9 mouse cellular contexts compared by ENCODE assay signal in genomic region chrX:164420518-164420917, GRCm38 (mm10). TPM values are rescaled to one million over a fixed set of nuclear protein-coding genes. Genes with fewer than 3 reads are reported as not detected.
DNase-seq lines count a peak whose midpoint lies in the region; ATAC-seq and TF ChIP-seq lines count a peak whose summit lies in the region.
"Had no signal": no experiment of that assay in that cellular context is flagged by ENCODE, and none has a peak within 500 bp of the region (broad histone marks: within the 10 kb centered on the region; RNA-seq: fewer than 3 reads in every experiment).

No protein-coding gene starts in this region.

- no peak overlapping the region for H3K27ac ChIP-seq in heart, embryonic 11.5 days (ENCODE audit: low read depth, low read length)
- H3K27ac ChIP-seq in forebrain, embryonic 15.5 days (replicated peaks), result no peak overlapping the region
- no peak overlapping the region for H3K27ac ChIP-seq in liver, embryonic 14.5 days

- no peaks in the 10 kb centered on the region for H3K36me3 ChIP-seq in heart, embryonic 11.5 days (ENCODE audit: control insufficient read depth, insufficient read depth, low read length)
- H3K36me3 ChIP-seq in E14TG2a.4 (ENCODE audit: insufficient read depth, low read length), result peaks cover 42% of the 10 kb centered on the region
- H3K36me3 ChIP-seq in forebrain, embryonic 15.5 days, result no peaks in the 10 kb centered on the region
- H3K36me3 ChIP-seq in liver, embryonic 14.5 days (replicated peaks; ENCODE audit: control insufficient read depth, insufficient read depth, low read depth), result peaks cover 6% of the 10 kb centered on the region

- no peak for DNase-seq in heart, adult 8-10 months (ENCODE audit: low spot score)
- DNase-seq in liver, embryonic 14.5 days (ENCODE audit: low read depth in 3 of 3, low spot score in 3 of 3), result no peak
- DNase-seq in urinary bladder, postnatal 14 days (ENCODE audit: low spot score), result no peak
- DNase-seq in frontal cortex, postnatal 36 days (ENCODE audit: low spot score in 2 of 2), result no peak
- DNase-seq in layer of hippocampus, postnatal 14 days (ENCODE audit: low spot score in 2 of 2), result no peak
- DNase-seq: retina, postnatal 1 day had no signal

- no peaks in the 10 kb centered on the region for H3K9me3 ChIP-seq in heart, embryonic 11.5 days (replicated peaks; ENCODE audit: control insufficient read depth, low read length)
- no peaks in the 10 kb centered on the region for H3K9me3 ChIP-seq in E14TG2a.4 (ENCODE audit: low read length)
- H3K9me3 ChIP-seq in forebrain, embryonic 15.5 days, result no peaks in the 10 kb centered on the region
- H3K9me3 ChIP-seq in liver, embryonic 14.5 days (ENCODE audit: control insufficient read depth, low read length), result no peaks in the 10 kb centered on the region

- ATAC-seq in heart, embryonic 11.5 days (replicated peaks; ENCODE audit: insufficient number of reproducible peaks, low FRiP score, low TSS enrichment), result no peak
- ATAC-seq in forebrain, embryonic 15.5 days (replicated peaks), result no peak
- ATAC-seq in liver, embryonic 14.5 days (ENCODE audit: insufficient read depth), result no peak

- peak overlapping the region; percentile 84; the same call in 1 of the 2 replicates for H3K9ac ChIP-seq in heart, embryonic 11.5 days (ENCODE audit: low read depth, low read length)
- H3K9ac ChIP-seq in forebrain, embryonic 15.5 days (replicated peaks), result peak overlapping the region; percentile 50
- peak overlapping the region; percentile 74 for H3K9ac ChIP-seq in liver, embryonic 14.5 days (replicated peaks)

- peak overlapping the region; percentile 58 for H3K4me3 ChIP-seq in heart, embryonic 11.5 days (ENCODE audit: low read depth, low read length)
- H3K4me3 ChIP-seq in E14TG2a.4 (replicated peaks; ENCODE audit: low read length), result peak overlapping the region; percentile 85
- peak overlapping the region; percentile 59 for H3K4me3 ChIP-seq in forebrain, embryonic 15.5 days
- H3K4me3 ChIP-seq in liver, embryonic 14.5 days (ENCODE audit: insufficient read depth in 1 of 2, low read depth in 2 of 2, low read length in 2 of 2), result peak overlapping the region; percentile 77 to 93

- no peak for TF ChIP-seq CTCF in E14TG2a.4 (conservative IDR thresholded peaks at IDR 0.05; ENCODE audit: low read length)
- TF ChIP-seq CTCF in liver, embryonic 14.5 days (IDR thresholded peaks at IDR 0.05; ENCODE audit: low read depth), result no peak

- no peaks in the 10 kb centered on the region for H3K4me1 ChIP-seq in heart, embryonic 11.5 days (ENCODE audit: control insufficient read depth, insufficient read depth, low read length)
- H3K4me1 ChIP-seq in E14TG2a.4 (replicated peaks; ENCODE audit: low read depth, low read length), result peaks cover 17% of the 10 kb centered on the region
- H3K4me1 ChIP-seq in forebrain, embryonic 15.5 days, result peaks cover 11% of the 10 kb centered on the region
- peaks cover 0 to 8% of the 10 kb centered on the region in 2 experiments; a peak in 3 of 4 replicates for H3K4me1 ChIP-seq in liver, embryonic 14.5 days (replicated peaks; ENCODE audit: control insufficient read depth in 2 of 2, insufficient read depth in 2 of 2, low read length in 1 of 2)

- 54% methylated on average over 3 of the region's 3 CpGs for WGBS in heart, embryonic 11.5 days (ENCODE audit: insufficient replicate concordance)
- 57% methylated on average over 3 of the region's 3 CpGs for WGBS in forebrain, embryonic 15.5 days
- 24% methylated on average over 3 of the region's 3 CpGs for WGBS in liver, embryonic 14.5 days (ENCODE audit: insufficient replicate concordance)

- no peaks in the 10 kb centered on the region for H3K27me3 ChIP-seq in heart, embryonic 11.5 days (ENCODE audit: control insufficient read depth, insufficient read depth, low read length)
- H3K27me3 ChIP-seq in E14TG2a.4 (ENCODE audit: insufficient read depth, low read length), result no peaks in the 10 kb centered on the region
- H3K27me3 ChIP-seq in forebrain, embryonic 15.5 days, result no peaks in the 10 kb centered on the region
- no peaks in the 10 kb centered on the region for H3K27me3 ChIP-seq in liver, embryonic 14.5 days (ENCODE audit: control insufficient read depth, insufficient read depth, low read length)

- peak overlapping the region; percentile 63 for H3K4me2 ChIP-seq in heart, embryonic 11.5 days
- H3K4me2 ChIP-seq in forebrain, embryonic 15.5 days (replicated peaks), result peak overlapping the region; percentile 52
- H3K4me2 ChIP-seq in liver, embryonic 14.5 days (ENCODE audit: low read depth), result peak overlapping the region; percentile 77

- no peak for TF ChIP-seq EP300 in liver, embryonic 14.5 days (IDR thresholded peaks at IDR 0.05; ENCODE audit: low read depth)

RNA-seq across cellular contexts. Expression of gene Piga, which starts 0.9 kb away (rescaled TPM):
- 10.0 and 11.2 TPM in 2 replicates for polyA plus RNA-seq in heart, embryonic 11.5 days (2014; fragmentation: Nextera tagmentation; extraction: Ambion mirVana)
- total RNA-seq in heart, adult 8-10 months (2022), result 1 to 10 TPM; 1.4 to 2.4 (median 2.0) TPM
- polyA plus RNA-seq in forebrain, embryonic 15.5 days (2015; fragmentation: Nextera tagmentation; extraction: Ambion mirVana), result 8.0 and 8.5 TPM in 2 replicates
- 8.2 and 9.0 TPM in 2 replicates for polyA plus RNA-seq in liver, embryonic 14.5 days (2012; rRNA removed)
- polyA plus RNA-seq in liver, embryonic 14.5 days (2014; fragmentation: Nextera tagmentation; extraction: Ambion mirVana), result 11.5 and 14.4 TPM in 2 replicates
- total RNA-seq in layer of hippocampus, postnatal 14 days (2021), result 1 to 10 TPM; 7.7 to 8.7 TPM

RNA-seq across cellular contexts. Expression of gene Asb11, which starts 16.3 kb away (rescaled TPM):
- polyA plus RNA-seq in heart, embryonic 11.5 days (2014; fragmentation: Nextera tagmentation; extraction: Ambion mirVana), result 1.3 and 2.2 TPM in 2 replicates
- 100 to 1,000 TPM; 144 to 186 (median 154) TPM for total RNA-seq in heart, adult 8-10 months (2022)
- 0.13 TPM in 1 of 2 replicates, not detected in the other for polyA plus RNA-seq in forebrain, embryonic 15.5 days (2015; fragmentation: Nextera tagmentation; extraction: Ambion mirVana)
- polyA plus RNA-seq in liver, embryonic 14.5 days (2012; rRNA removed), result 0.06 TPM in 1 of 2 replicates, not detected in the other
- not detected in 2 replicates for polyA plus RNA-seq in liver, embryonic 14.5 days (2014; fragmentation: Nextera tagmentation; extraction: Ambion mirVana)
- 1 to 10 TPM in 1 of 2 experiments, under 1 TPM in 1; 0.58 to 1.6 TPM for total RNA-seq in layer of hippocampus, postnatal 14 days (2021)

RNA-seq across cellular contexts. Expression of gene Vegfd, which starts 47.3 kb away (rescaled TPM):
- polyA plus RNA-seq in heart, embryonic 11.5 days (2014; fragmentation: Nextera tagmentation; extraction: Ambion mirVana), result 2.1 and 3.3 TPM in 2 replicates
- 1 to 10 TPM; 2.7 to 4.5 (median 3.5) TPM for total RNA-seq in heart, adult 8-10 months (2022)
- 0.52 and 0.95 TPM in 2 replicates for polyA plus RNA-seq in forebrain, embryonic 15.5 days (2015; fragmentation: Nextera tagmentation; extraction: Ambion mirVana)
- 0.73 and 1.0 TPM in 2 replicates for polyA plus RNA-seq in liver, embryonic 14.5 days (2012; rRNA removed)
- polyA plus RNA-seq in liver, embryonic 14.5 days (2014; fragmentation: Nextera tagmentation; extraction: Ambion mirVana), result 0.69 and 0.71 TPM in 2 replicates
- total RNA-seq in layer of hippocampus, postnatal 14 days (2021), result 1 to 10 TPM; 2.7 to 2.9 TPM
